ENCODE assay signal across 24 mouse cellular contexts in genomic region chr3:18479557-18479956, GRCm38 (mm10).
A peak's percentile ranks its signal among the peaks of the same experiment; 100 is the strongest.
DNase-seq lines count a peak whose midpoint lies in the region.
"Had no signal": no experiment of that assay in that cellular context is flagged by ENCODE, and none has a peak within 500 bp of the region (broad histone marks: within the 10 kb centered on the region; RNA-seq: fewer than 3 reads in every experiment).

No protein-coding gene starts in this region.

- no peaks in the 10 kb centered on the region for H3K36me3 ChIP-seq in heart, embryonic 10.5 days
- H3K36me3 ChIP-seq: embryonic facial prominence, embryonic 12.5 days; forebrain, embryonic 10.5 days; limb, embryonic 10.5 days; limb, embryonic 15.5 days; liver, embryonic 13.5 days; midbrain, embryonic 13.5 days; neural tube, embryonic 13.5 days had no signal

- H3K27ac ChIP-seq in heart, embryonic 10.5 days = no peak overlapping the region
- H3K27ac ChIP-seq: embryonic facial prominence, embryonic 12.5 days; forebrain, embryonic 10.5 days; hindbrain, embryonic 14.5 days; limb, embryonic 10.5 days; limb, embryonic 15.5 days; liver, embryonic 13.5 days; macrophage; midbrain, embryonic 13.5 days; neural tube, embryonic 13.5 days; stomach, postnatal 0 days had no signal

- no peak overlapping the region for H3K4me3 ChIP-seq in heart, embryonic 10.5 days
- H3K4me3 ChIP-seq: embryonic facial prominence, embryonic 12.5 days; forebrain, embryonic 10.5 days; limb, embryonic 10.5 days; limb, embryonic 15.5 days; liver, embryonic 13.5 days; midbrain, embryonic 13.5 days; neural tube, embryonic 13.5 days had no signal

- peak; percentile 6 to 12 for DNase-seq in heart, adult 9 months (ENCODE audit: low spot score in 2 of 2)
- no peak for DNase-seq in heart, embryonic 10.5 days (ENCODE audit: low spot score)
- DNase-seq in kidney, postnatal 14 days = peak; percentile 15
- DNase-seq in kidney, postnatal 10 days = no peak
- DNase-seq in 3T3-L1 (ENCODE audit: low read depth, low spot score) (peak; percentile 2), R1 (ENCODE audit: low read depth, low spot score) (peak; percentile 6)
- DNase-seq in adrenal gland, postnatal 36 days = no peak
- DNase-seq: adrenal gland, adult 8-10 months; cerebellum, adult 11-12 months; cerebellum, adult 9-11 months; embryo, embryonic 11 days; layer of hippocampus, adult 9-11 months; liver, embryonic 13.5 days; lung, adult 2 months; right cerebral cortex, postnatal 4 days had no signal

- H3K4me1 ChIP-seq in heart, embryonic 10.5 days = no peaks in the 10 kb centered on the region
- H3K4me1 ChIP-seq: embryonic facial prominence, embryonic 12.5 days; forebrain, embryonic 10.5 days; limb, embryonic 10.5 days; limb, embryonic 15.5 days; liver, embryonic 13.5 days; midbrain, embryonic 13.5 days; neural tube, embryonic 13.5 days had no signal

- WGBS in heart, embryonic 10.5 days = 80% methylated on average over 2 of the region's 2 CpGs

- no peaks in the 10 kb centered on the region for H3K9me3 ChIP-seq in heart, embryonic 10.5 days
- H3K9me3 ChIP-seq: embryonic facial prominence, embryonic 12.5 days; forebrain, embryonic 10.5 days; limb, embryonic 10.5 days; limb, embryonic 15.5 days; liver, embryonic 13.5 days; midbrain, embryonic 13.5 days; neural tube, embryonic 13.5 days had no signal

- no peaks in the 10 kb centered on the region for H3K27me3 ChIP-seq in heart, embryonic 10.5 days (ENCODE audit: insufficient read depth, poor library complexity, severe bottlenecking)
- H3K27me3 ChIP-seq: embryonic facial prominence, embryonic 12.5 days; limb, embryonic 15.5 days; liver, embryonic 13.5 days; midbrain, embryonic 13.5 days; neural tube, embryonic 13.5 days had no signal

Comparison
In these comparisons a context has a peak if more than half of its experiments do, and no peak if none do; other contexts are left out.
1. DNase-seq: peak in heart, adult 9 months (2 of 2), kidney, postnatal 14 days (single experiment), 3T3-L1 (single experiment) and R1 (single experiment); none in heart, embryonic 10.5 days (single experiment), kidney, postnatal 10 days (single experiment) and adrenal gland, postnatal 36 days (0 of 2).